ENCODE assay signal across 8 mouse cellular contexts in the genomic region with DNA sequence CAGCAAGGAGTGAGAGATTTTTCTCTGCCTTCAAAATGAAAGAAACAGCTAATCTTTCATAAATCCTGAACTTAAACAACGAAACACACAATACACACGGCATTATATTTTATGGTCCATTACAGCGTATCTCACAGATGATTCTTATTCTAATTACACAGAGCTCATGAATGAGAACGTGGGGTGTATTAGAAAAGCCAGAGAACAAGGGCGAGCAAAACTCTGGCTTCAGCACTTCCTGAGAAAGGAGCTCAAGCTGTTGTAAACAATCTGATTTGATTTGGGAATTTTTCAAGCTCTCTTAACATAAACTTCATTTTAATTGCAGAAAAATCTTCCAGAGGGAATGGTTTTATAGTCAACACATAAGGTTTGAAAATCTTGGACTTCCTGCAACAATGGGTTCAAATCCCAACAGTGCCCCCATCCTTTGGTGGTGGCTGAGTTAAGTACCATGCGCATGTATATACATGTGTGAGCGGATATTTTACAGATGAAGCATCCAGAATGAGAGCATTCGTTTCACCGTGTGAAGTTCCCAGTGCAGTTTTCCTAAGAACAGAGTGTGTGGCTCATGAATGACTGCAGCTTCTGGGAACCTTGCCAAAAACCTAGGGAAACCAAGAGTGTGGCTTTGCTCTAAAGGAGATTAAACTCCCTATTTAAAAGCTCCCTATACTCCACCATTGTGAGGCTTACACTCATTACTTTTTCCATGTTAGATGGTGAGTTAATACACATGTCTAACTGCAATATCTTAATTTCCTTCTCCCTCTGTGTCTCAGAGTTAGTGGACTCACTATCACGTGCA.
DNase-seq lines count a peak whose midpoint lies in the region; ATAC-seq and TF ChIP-seq lines count a peak whose summit lies in the region.

No protein-coding gene starts in this region.

- no peak overlapping the region for H3K27ac ChIP-seq in heart, embryonic 12.5 days (ENCODE audit: poor library complexity, severe bottlenecking)
- no peak overlapping the region for H3K27ac ChIP-seq in MEL (ENCODE audit: control insufficient read depth, low read depth, low read length)
- H3K27ac ChIP-seq in embryonic facial prominence, embryonic 14.5 days (replicated peaks; ENCODE audit: low read depth, low read length): no peak overlapping the region
- H3K27ac ChIP-seq in neural tube, embryonic 13.5 days (replicated peaks): peak overlapping the region; percentile 7; the same call in 1 of the 2 replicates
- no peak overlapping the region for H3K27ac ChIP-seq in thymus, adult 2 months (ENCODE audit: control insufficient read depth, insufficient read depth, low read length)

- H3K4me3 ChIP-seq in heart, embryonic 12.5 days: no peak overlapping the region
- H3K4me3 ChIP-seq in MEL (ENCODE audit: control insufficient read depth in 1 of 2, insufficient read depth in 1 of 2, low read depth in 2 of 2, low read length in 2 of 2): no peak overlapping the region
- no peak overlapping the region for H3K4me3 ChIP-seq in embryonic facial prominence, embryonic 14.5 days (ENCODE audit: low read depth, low read length)
- no peak overlapping the region for H3K4me3 ChIP-seq in neural tube, embryonic 13.5 days
- no peak overlapping the region for H3K4me3 ChIP-seq in thymus, adult 2 months (ENCODE audit: control insufficient read depth, insufficient read depth, low read length)

- no peaks in the 10 kb centered on the region for H3K36me3 ChIP-seq in heart, embryonic 12.5 days
- no peaks in the 10 kb centered on the region for H3K36me3 ChIP-seq in MEL (ENCODE audit: control insufficient read depth in 1 of 2, insufficient read depth in 2 of 2, low read length in 2 of 2)
- H3K36me3 ChIP-seq in embryonic facial prominence, embryonic 14.5 days (ENCODE audit: control insufficient read depth, insufficient read depth, low read length): no peaks in the 10 kb centered on the region
- no peaks in the 10 kb centered on the region for H3K36me3 ChIP-seq in neural tube, embryonic 13.5 days
- no peaks in the 10 kb centered on the region for H3K36me3 ChIP-seq in thymus, adult 2 months (ENCODE audit: control insufficient read depth, insufficient read depth, low read length)

- TF ChIP-seq POLR2A in MEL (IDR thresholded peaks at IDR 0.05; ENCODE audit: control insufficient read depth in 1 of 2, insufficient read depth in 1 of 2, low read depth in 1 of 2, low read length in 2 of 2, poor library complexity in 1 of 2): no peak
- no peak for TF ChIP-seq POLR2A in thymus, adult 2 months (IDR thresholded peaks at IDR 0.05; ENCODE audit: control insufficient read depth, extremely low read depth, insufficient read depth, low read length, poor library complexity)

- H3K9me3 ChIP-seq in heart, embryonic 12.5 days (replicated peaks): no peaks in the 10 kb centered on the region
- H3K9me3 ChIP-seq in MEL (replicated peaks; ENCODE audit: insufficient read depth, low read length): no peaks in the 10 kb centered on the region
- H3K9me3 ChIP-seq in embryonic facial prominence, embryonic 14.5 days (ENCODE audit: control insufficient read depth, low read length): no peaks in the 10 kb centered on the region
- H3K9me3 ChIP-seq in neural tube, embryonic 13.5 days: no peaks in the 10 kb centered on the region

- TF ChIP-seq EP300 in MEL (IDR thresholded peaks at IDR 0.05; ENCODE audit: low read depth in 1 of 2, low read length in 2 of 2): no peak

- H3K4me2 ChIP-seq in heart, embryonic 12.5 days: no peak overlapping the region
- H3K4me2 ChIP-seq in embryonic facial prominence, embryonic 14.5 days (ENCODE audit: low read depth, low read length): no peak overlapping the region
- peak overlapping the region; percentile 13; the same call in 1 of the 2 replicates for H3K4me2 ChIP-seq in neural tube, embryonic 13.5 days

- no peak for TF ChIP-seq CTCF in MEL (IDR thresholded peaks at IDR 0.05 in 2 of 3, conservative IDR thresholded peaks at IDR 0.05 in 1 of 3; ENCODE audit: control insufficient read depth in 1 of 3, insufficient read depth in 1 of 3, low read depth in 2 of 3, low read length in 3 of 3, poor library complexity in 1 of 3, severe bottlenecking in 1 of 3)
- no peak for TF ChIP-seq CTCF in thymus, adult 2 months (IDR thresholded peaks at IDR 0.05; ENCODE audit: borderline replicate concordance, control insufficient read depth, extremely low read depth, insufficient read depth, low read length, poor library complexity)

- no peak for TF ChIP-seq RAD21 in MEL (IDR thresholded peaks at IDR 0.05; ENCODE audit: low read depth, low read length)

- 60% methylated on average over 10 of the region's 10 CpGs for WGBS in heart, embryonic 12.5 days
- 49% methylated on average over 10 of the region's 10 CpGs for WGBS in embryonic facial prominence, embryonic 14.5 days
- WGBS in neural tube, embryonic 13.5 days: 24% methylated on average over 10 of the region's 10 CpGs
- WGBS in thymus, adult 2 months: 82% methylated on average over 10 of the region's 10 CpGs

- H3K27me3 ChIP-seq in heart, embryonic 12.5 days (replicated peaks): no peaks in the 10 kb centered on the region
- H3K27me3 ChIP-seq in MEL (ENCODE audit: control insufficient read depth in 1 of 2, insufficient read depth in 2 of 2, low read length in 2 of 2): no peaks in the 10 kb centered on the region
- no peaks in the 10 kb centered on the region for H3K27me3 ChIP-seq in embryonic facial prominence, embryonic 14.5 days (replicated peaks; ENCODE audit: control insufficient read depth, insufficient read depth, low read length)
- no peaks in the 10 kb centered on the region for H3K27me3 ChIP-seq in neural tube, embryonic 13.5 days
- no peaks in the 10 kb centered on the region for H3K27me3 ChIP-seq in thymus, adult 2 months (ENCODE audit: control insufficient read depth, insufficient read depth, low read length)

- H3K9ac ChIP-seq in heart, embryonic 12.5 days: no peak overlapping the region
- no peak overlapping the region for H3K9ac ChIP-seq in MEL (ENCODE audit: control insufficient read depth, low read depth, low read length, poor library complexity, severe bottlenecking)
- H3K9ac ChIP-seq in embryonic facial prominence, embryonic 14.5 days (ENCODE audit: low read depth, low read length): no peak overlapping the region
- no peak overlapping the region for H3K9ac ChIP-seq in neural tube, embryonic 13.5 days

- H3K4me1 ChIP-seq in heart, embryonic 12.5 days (replicated peaks): no peaks in the 10 kb centered on the region; the same call in 1 of the 2 replicates
- H3K4me1 ChIP-seq in MEL (ENCODE audit: control insufficient read depth in 1 of 2, insufficient read depth in 2 of 2, low read length in 2 of 2): no peaks in the 10 kb centered on the region
- no peaks in the 10 kb centered on the region for H3K4me1 ChIP-seq in embryonic facial prominence, embryonic 14.5 days (ENCODE audit: control insufficient read depth, insufficient read depth, low read length)
- peaks cover 17% of the 10 kb centered on the region for H3K4me1 ChIP-seq in neural tube, embryonic 13.5 days (replicated peaks)
- no peaks in the 10 kb centered on the region for H3K4me1 ChIP-seq in thymus, adult 2 months (replicated peaks; ENCODE audit: control insufficient read depth, insufficient read depth, low read length)

- DNase-seq in heart, adult 18-20 months: no peak
- peak; percentile 1 for DNase-seq in MEL (ENCODE audit: low read depth, low spot score)
- DNase-seq in embryonic facial prominence, embryonic 14.5 days (ENCODE audit: low spot score): peak; percentile 95
- DNase-seq in layer of hippocampus, adult 18-20 months (ENCODE audit: low spot score in 2 of 2): peak; percentile 34 to 72
- no peak for DNase-seq in thymus, adult 2 months
- no peak for DNase-seq in spleen, adult 18-20 months

- ATAC-seq in heart, embryonic 12.5 days (ENCODE audit: insufficient number of reproducible peaks, low FRiP score): peak; percentile 84
- peak; percentile 89 for ATAC-seq in embryonic facial prominence, embryonic 14.5 days (ENCODE audit: low read depth)
- ATAC-seq in neural tube, embryonic 13.5 days (ENCODE audit: low read depth): peak; percentile 92

- H3K79me2 ChIP-seq in MEL (ENCODE audit: control insufficient read depth, insufficient read depth, low read length, poor library complexity): no peaks in the 10 kb centered on the region

TF ChIP-seq in MEL, 35 proteins besides CTCF, POLR2A, EP300 and RAD21:
- no peak for TF ChIP-seq GATA1 (IDR thresholded peaks at IDR 0.05; ENCODE audit: low read depth, low read length)
- TF ChIP-seq POLR2AphosphoS2 (IDR thresholded peaks at IDR 0.05; ENCODE audit: low read length): no peak
- no peak for TF ChIP-seq TAL1 (IDR thresholded peaks at IDR 0.05; ENCODE audit: low read length)
- TF ChIP-seq ZNF384 (IDR thresholded peaks at IDR 0.05; ENCODE audit: low read depth, low read length): no peak
- no peak for TF ChIP-seq MAZ (IDR thresholded peaks at IDR 0.05; ENCODE audit: low read depth, low read length)
- TF ChIP-seq MYC (IDR thresholded peaks at IDR 0.05; ENCODE audit: low read depth, low read length): no peak
- TF ChIP-seq HCFC1 (IDR thresholded peaks at IDR 0.05; ENCODE audit: low read depth, low read length): no peak
- no peak for TF ChIP-seq NELFE (IDR thresholded peaks at IDR 0.05; ENCODE audit: low read depth, low read length)
- no peak for TF ChIP-seq TCF12 (IDR thresholded peaks at IDR 0.05; ENCODE audit: low read depth, low read length)
- TF ChIP-seq UBTF (IDR thresholded peaks at IDR 0.05; ENCODE audit: borderline replicate concordance, insufficient read depth, low read depth, low read length): no peak
- TF ChIP-seq SMC3 (IDR thresholded peaks at IDR 0.05; ENCODE audit: low read depth, low read length): no peak

Comparison
In these comparisons a context has a peak if more than half of its experiments do, and no peak if none do; other contexts are left out.
1. DNase-seq: peak in MEL (single experiment), embryonic facial prominence, embryonic 14.5 days (single experiment) and layer of hippocampus, adult 18-20 months (2 of 2); none in heart, adult 18-20 months (0 of 2), thymus, adult 2 months (single experiment) and spleen, adult 18-20 months (0 of 2).
2. Peak in every context shown above with its lines, with median percentiles within 50 percentile points of each other: ATAC-seq.